Mouse (Mus musculus) cerebellum, postnatal 25 days (tissue): ENCODE measurements around the gene Cadm3.

ENCODE experiments used
- DNase-seq, 2 experiments: peaks; one replicate each; pipeline ENCODE4 v3.0.0; 2021; ENCODE audit warnings: mixed read lengths in 2 of 2

Cadm3 gene

GRCm38 (mm10) chr1:173367356-173368046, at the start of gene Cadm3:
Gene Cadm3, minus strand, starts transcription at chr1:173367695.
- peak; percentile 94 to 95 for DNase-seq

GRCm38 (mm10) chr1:173414631-173415030, 47.1 kb upstream of the Cadm3 start:
- DNase-seq = no peak

- DNase-seq = no peak
Observed at GRCm38 (mm10) chr1:173411863-173412262, 44.4 kb upstream of the Cadm3 start.

GRCm38 (mm10) chr1:173409066-173409465, 41.6 kb upstream of the Cadm3 start:
- no peak for DNase-seq

GRCm38 (mm10) chr1:173404696-173405309, 37.3 kb upstream of the Cadm3 start:
- DNase-seq = no peak

GRCm38 (mm10) chr1:173398323-173398970, 31.0 kb upstream of the Cadm3 start:
- peak; percentile 76 to 89 for DNase-seq

GRCm38 (mm10) chr1:173391754-173392153, 24.3 kb upstream of the Cadm3 start:
- DNase-seq = no peak

GRCm38 (mm10) chr1:173389901-173390401, 22.5 kb upstream of the Cadm3 start:
- DNase-seq = peak; percentile 97 to 99

GRCm38 (mm10) chr1:173389431-173389830, 21.9 kb upstream of the Cadm3 start:
- peak in 1 of 2 experiments; percentile 24 for DNase-seq

GRCm38 (mm10) chr1:173381436-173381835, 13.9 kb upstream of the Cadm3 start:
- DNase-seq = no peak

- DNase-seq = peak; percentile 91 to 94
Observed at GRCm38 (mm10) chr1:173377380-173378112, 10.1 kb upstream of the Cadm3 start.

- DNase-seq = no peak
Observed at GRCm38 (mm10) chr1:173374020-173374419, 6.5 kb upstream of the Cadm3 start.

- peak; percentile 86 to 91 for DNase-seq
Observed at GRCm38 (mm10) chr1:173371586-173371985, 4.1 kb upstream of the Cadm3 start.

GRCm38 (mm10) chr1:173370456-173370855, 3.0 kb upstream of the Cadm3 start:
- DNase-seq = peak in 1 of 2 experiments; percentile 32

- peak; percentile 60 to 73 for DNase-seq
Observed at GRCm38 (mm10) chr1:173369611-173370010, 2.1 kb upstream of the Cadm3 start.

- DNase-seq = peak in 1 of 2 experiments; percentile 59
Observed at GRCm38 (mm10) chr1:173366701-173367355, 667 bp downstream of the Cadm3 start.

- DNase-seq = peak; percentile 89 to 93
Observed at GRCm38 (mm10) chr1:173365970-173366409, 1.5 kb downstream of the Cadm3 start.

GRCm38 (mm10) chr1:173364125-173364800, 3.2 kb downstream of the Cadm3 start:
- peak; percentile 84 to 90 for DNase-seq

GRCm38 (mm10) chr1:173363436-173363835, 4.1 kb downstream of the Cadm3 start:
- DNase-seq = no peak

- DNase-seq = no peak
Observed at GRCm38 (mm10) chr1:173361651-173362050, 5.8 kb downstream of the Cadm3 start.

- DNase-seq = peak; percentile 83 to 84
Observed at GRCm38 (mm10) chr1:173359590-173360290, 7.8 kb downstream of the Cadm3 start.
